Mouse (Mus musculus) kidney, embryonic 14.5 days (tissue): ENCODE measurements around the gene Snx11. TPM values are rescaled to one million over a fixed set of nuclear protein-coding genes. Genes with fewer than 3 reads are reported as not detected.
"Not testable (repeated sequence)": the region's sequence is repeated elsewhere in the genome, so short reads cannot be mapped to it uniquely, and the experiment has no call there.

Source experiments
- ATAC-seq: fragments of 200-750 bp; cut with Nextera tagmentation; 2 replicates; pipeline ENCODE4 v1.8.0; 2017; ENCODE audit warnings: moderate number of reproducible peaks, mild to moderate bottlenecking, moderate TSS enrichment, moderate library complexity; ENCODE audit not compliant: low FRiP score, low TSS enrichment
- H3K27ac ChIP-seq: fragments of 300-500 bp; sonication (generic); 2 replicates; pipeline ENCODE4 v1.5.1; 2014; ENCODE audit warnings: low read depth, mild to moderate bottlenecking, low read length, moderate library complexity, mixed read lengths
- H3K27me3 ChIP-seq: fragments of 300-500 bp; sonication (generic); 2 replicates; pipeline ENCODE4 v1.6.1; 2014; ENCODE audit warnings: mild to moderate bottlenecking, low read length; ENCODE audit not compliant: control insufficient read depth, insufficient read depth
- H3K36me3 ChIP-seq: fragments of 300-500 bp; sonication (generic); 2 replicates; pipeline ENCODE4 v1.6.1; 2014; ENCODE audit warnings: low read length, mixed read lengths; ENCODE audit not compliant: control insufficient read depth, insufficient read depth
- H3K4me1 ChIP-seq: fragments of 300-500 bp; sonication (generic); 2 replicates; pipeline ENCODE4 v1.6.1; 2014; ENCODE audit warnings: low read length, mixed read lengths; ENCODE audit not compliant: control insufficient read depth, insufficient read depth
- H3K4me2 ChIP-seq: fragments of 300-500 bp; sonication (generic); replicated peaks from 2 replicates; pipeline ENCODE4 v1.6.1; 2014; ENCODE audit warnings: low read depth, mild to moderate bottlenecking, low read length
- H3K4me3 ChIP-seq: fragments of 300-500 bp; sonication (generic); 2 replicates; pipeline ENCODE4 v1.5.1; 2014; ENCODE audit warnings: mild to moderate bottlenecking, low read length
- H3K9ac ChIP-seq: fragments of 300-500 bp; sonication (generic); 2 replicates; pipeline ENCODE4 v1.6.1; 2014; ENCODE audit warnings: low read depth, mild to moderate bottlenecking, low read length, moderate library complexity
- H3K9me3 ChIP-seq: fragments of 300-500 bp; sonication (generic); 2 replicates; pipeline ENCODE4 v1.6.1; 2016; ENCODE audit warnings: low read length; ENCODE audit not compliant: control insufficient read depth
- WGBS: fragments of 180-500 bp; shearing (Covaris S2); extraction: QIAGEN DNeasy Blood & Tissue Kit; methylation state at CpG from one replicate; pipeline ENCODE4 v1.1.7; 2014; 5-methylcytosine and 5-hydroxymethylcytosine counted together
- polyA plus RNA-seq: library from polyadenylated mRNA; unstranded; fragments of >200 nt; fragmentation: Nextera tagmentation; extraction: Ambion mirVana; gene quantifications from 2 replicates; pipeline ENCODE4 v1.2.1, GENCODE M21; 2014

Snx11 gene
- polyA plus RNA-seq, 1 experiment from 2014 or later: 10.2 TPM

- 33% methylated on average over 9 of the region's 9 CpGs for WGBS
- ATAC-seq: no peak
Observed at GRCm38 (mm10) chr11:96786731-96787450, 9.5 kb upstream of the Snx11 start.

GRCm38 (mm10) chr11:96784847-96785246 lies 7.5 kb upstream of the Snx11 start:
- 15% methylated on average over 7 of the region's 7 CpGs for WGBS
- not testable (repeated sequence) for H3K9ac ChIP-seq, H3K4me2 ChIP-seq, H3K36me3 ChIP-seq, H3K4me1 ChIP-seq, H3K4me3 ChIP-seq, H3K27ac ChIP-seq, ATAC-seq, H3K27me3 ChIP-seq, H3K9me3 ChIP-seq

More at GRCm38 (mm10) chr11:96786731-96787450, 9.5 kb upstream of the Snx11 start:
- H3K36me3 ChIP-seq: peaks cover 4% of the 10 kb centered on the region; the same call in 1 of the 2 replicates
- H3K4me3 ChIP-seq: no peak overlapping the region
- no peaks in the 10 kb centered on the region for H3K27me3 ChIP-seq
- no peak overlapping the region for H3K4me2 ChIP-seq
- no peak overlapping the region for H3K27ac ChIP-seq
- no peak overlapping the region for H3K9ac ChIP-seq
- H3K4me1 ChIP-seq: peaks cover 9% of the 10 kb centered on the region; the same call in 1 of the 2 replicates
- H3K9me3 ChIP-seq: no peaks in the 10 kb centered on the region

- WGBS: 77% methylated on average over 2 of the region's 2 CpGs
- no peaks in the 10 kb centered on the region for H3K27me3 ChIP-seq
- H3K4me3 ChIP-seq: no peak overlapping the region
- peaks cover 7% of the 10 kb centered on the region for H3K4me1 ChIP-seq
- no peaks in the 10 kb centered on the region for H3K9me3 ChIP-seq
- no peaks in the 10 kb centered on the region for H3K36me3 ChIP-seq
- H3K9ac ChIP-seq: no peak overlapping the region
- ATAC-seq: no peak
- H3K4me2 ChIP-seq: no peak overlapping the region
- no peak overlapping the region for H3K27ac ChIP-seq
Observed at GRCm38 (mm10) chr11:96781425-96781824, 4.1 kb upstream of the Snx11 start.

- no peak overlapping the region for H3K4me2 ChIP-seq
- no peak for ATAC-seq
- H3K27me3 ChIP-seq: no peaks in the 10 kb centered on the region
- H3K36me3 ChIP-seq: no peaks in the 10 kb centered on the region
- peaks cover 13% of the 10 kb centered on the region for H3K4me1 ChIP-seq
- H3K27ac ChIP-seq: no peak overlapping the region
- WGBS: 79% methylated on average over 5 of the region's 5 CpGs
- no peaks in the 10 kb centered on the region for H3K9me3 ChIP-seq
- no peak overlapping the region for H3K4me3 ChIP-seq
- H3K9ac ChIP-seq: no peak overlapping the region
Observed at GRCm38 (mm10) chr11:96780306-96780705, 2.9 kb upstream of the Snx11 start.

- not testable (repeated sequence) for H3K36me3 ChIP-seq, H3K9me3 ChIP-seq, H3K27me3 ChIP-seq, ATAC-seq
- Histone ChIP-seq H3K4me1 (peaks cover 13% of the 10 kb centered on the region), H3K4me3 (peak overlapping the region; percentile 75), H3K4me2 (peak overlapping the region; percentile 83), H3K9ac (peak overlapping the region; percentile 53; the same call in 1 of the 2 replicates), H3K27ac (peak overlapping the region; percentile 65; the same call in 1 of the 2 replicates)
- 66% methylated on average over 10 of the region's 10 CpGs for WGBS
Observed at GRCm38 (mm10) chr11:96778061-96778627, 785 bp upstream of the Snx11 start.

GRCm38 (mm10) chr11:96776068-96776467 lies 1.3 kb downstream of the Snx11 start:
- WGBS: 29% methylated on average over 3 of the region's 3 CpGs
- Histone ChIP-seq H3K4me1 (peaks cover 13% of the 10 kb centered on the region), H3K27me3 (no peaks in the 10 kb centered on the region)

GRCm38 (mm10) chr11:96775665-96776064 lies 1.7 kb downstream of the Snx11 start:
- 52% methylated on average over 7 of the region's 7 CpGs for WGBS
- Histone ChIP-seq H3K9me3 (no peaks in the 10 kb centered on the region), H3K36me3 (peaks cover 25% of the 10 kb centered on the region), H3K27ac (no peak overlapping the region), H3K27me3 (no peaks in the 10 kb centered on the region), H3K4me2 (no peak overlapping the region), H3K9ac (no peak overlapping the region; the same call in 1 of the 2 replicates), H3K4me1 (peaks cover 13% of the 10 kb centered on the region), H3K4me3 (no peak overlapping the region)
- ATAC-seq: no peak

More at GRCm38 (mm10) chr11:96776068-96776467, 1.3 kb downstream of the Snx11 start:
- Histone ChIP-seq H3K4me2 (peak overlapping the region; percentile 83), H3K36me3 (peaks cover 21% of the 10 kb centered on the region), H3K9me3 (no peaks in the 10 kb centered on the region), H3K27ac (no peak overlapping the region), H3K4me3 (peak overlapping the region; percentile 75; the same call in 1 of the 2 replicates), H3K9ac (peak overlapping the region; percentile 58; the same call in 1 of the 2 replicates)
- ATAC-seq: no peak

GRCm38 (mm10) chr11:96775063-96775462 lies 2.3 kb downstream of the Snx11 start:
- no peak overlapping the region for H3K27ac ChIP-seq
- peaks cover 13% of the 10 kb centered on the region for H3K4me1 ChIP-seq
- H3K9me3 ChIP-seq: no peaks in the 10 kb centered on the region
- no peak overlapping the region for H3K9ac ChIP-seq
- peaks cover 31% of the 10 kb centered on the region for H3K36me3 ChIP-seq
- no peaks in the 10 kb centered on the region for H3K27me3 ChIP-seq
- WGBS: 65% methylated on average over 8 of the region's 8 CpGs
- no peak for ATAC-seq
- H3K4me3 ChIP-seq: no peak overlapping the region
- H3K4me2 ChIP-seq: no peak overlapping the region

GRCm38 (mm10) chr11:96774536-96774935 lies 2.8 kb downstream of the Snx11 start:
- ATAC-seq: no peak
- Histone ChIP-seq H3K4me3 (no peak overlapping the region), H3K27ac (no peak overlapping the region), H3K9ac (0 out of 2 replicates have a peak overlapping the region, but pooled peaks have one; percentile 28), H3K9me3 (no peaks in the 10 kb centered on the region), H3K4me1 (peaks cover 13% of the 10 kb centered on the region), H3K27me3 (no peaks in the 10 kb centered on the region), H3K4me2 (no peak overlapping the region), H3K36me3 (peaks cover 34% of the 10 kb centered on the region)
- WGBS: 91% methylated on average over 3 of the region's 3 CpGs
